Mouse (Mus musculus) hindbrain, embryonic 11.5 days (tissue): Measurements from ENCODE around the gene Slc35c2. TPM values are rescaled to one million over a fixed set of nuclear protein-coding genes. Genes with fewer than 3 reads are reported as not detected.

ENCODE experiments used
- ATAC-seq: fragments of 200-750 bp; cut with Nextera tagmentation; 2 replicates; pipeline ENCODE4 v1.8.0; 2017; ENCODE audit warnings: mild to moderate bottlenecking, moderate TSS enrichment, moderate library complexity; ENCODE audit not compliant: low FRiP score
- DNase-seq: peaks from one replicate; pipeline ENCODE4 v3.0.0-alpha.2; 2015; ENCODE audit warnings: low spot score
- H3K27ac ChIP-seq: fragments of 300-500 bp; sonication (generic); 2 replicates; pipeline ENCODE4 v1.5.1; 2014; ENCODE audit warnings: mild to moderate bottlenecking, low read depth, low read length
- H3K27me3 ChIP-seq: fragments of 300-500 bp; sonication (generic); 2 replicates; pipeline ENCODE4 v1.6.1; 2014; ENCODE audit warnings: mild to moderate bottlenecking, low read length, moderate library complexity, mixed read lengths; ENCODE audit not compliant: control insufficient read depth, insufficient read depth
- H3K36me3 ChIP-seq: fragments of 300-500 bp; sonication (generic); 2 replicates; pipeline ENCODE4 v1.6.1; 2014; ENCODE audit warnings: mild to moderate bottlenecking, low read length, moderate library complexity, mixed read lengths; ENCODE audit not compliant: control insufficient read depth, insufficient read depth
- H3K4me1 ChIP-seq: fragments of 300-500 bp; sonication (generic); replicated peaks from 2 replicates; pipeline ENCODE4 v1.6.1; 2014; ENCODE audit warnings: low read length, mixed read lengths; ENCODE audit not compliant: control insufficient read depth, insufficient read depth
- H3K4me2 ChIP-seq: fragments of 300-500 bp; sonication (generic); replicated peaks from 2 replicates; pipeline ENCODE4 v1.6.1; 2014; ENCODE audit warnings: mild to moderate bottlenecking, low read depth, low read length
- H3K4me3 ChIP-seq: fragments of 300-500 bp; sonication (generic); 2 replicates; pipeline ENCODE4 v1.5.1; 2014; ENCODE audit warnings: low read depth, low read length
- H3K9ac ChIP-seq: fragments of 300-500 bp; sonication (generic); 2 replicates; pipeline ENCODE4 v1.6.1; 2014; ENCODE audit warnings: low read depth, low read length
- H3K9me3 ChIP-seq: fragments of 300-500 bp; sonication (generic); 2 replicates; pipeline ENCODE4 v1.6.1; 2016; ENCODE audit warnings: low read length; ENCODE audit not compliant: control insufficient read depth
- WGBS: fragments of 180-500 bp; shearing (Covaris S2); extraction: QIAGEN DNeasy Blood & Tissue Kit; methylation state at CpG from one replicate; pipeline ENCODE4 v1.1.7; 2014; 5-methylcytosine and 5-hydroxymethylcytosine counted together
- polyA plus RNA-seq: library from polyadenylated mRNA; unstranded; fragments of >200 nt; fragmentation: Nextera tagmentation; extraction: Ambion mirVana; gene quantifications from 2 replicates; pipeline ENCODE4 v1.2.1, GENCODE M21; 2014

Slc35c2 gene
- polyA plus RNA-seq, 1 experiment from 2014 or later: 45.8 TPM

- H3K36me3 ChIP-seq: peaks cover 6% of the 10 kb centered on the region; the same call in 1 of the 2 replicates
- H3K4me1 ChIP-seq: no peaks in the 10 kb centered on the region; the same call in 1 of the 2 replicates
- ATAC-seq: no peak
Measured at GRCm38 (mm10) chr2:165305438-165305837, 17.8 kb upstream of the Slc35c2 start.

GRCm38 (mm10) chr2:165304819-165305218 lies 17.1 kb upstream of the Slc35c2 start:
- Histone ChIP-seq H3K27ac (no peak overlapping the region), H3K36me3 (peaks cover 6% of the 10 kb centered on the region; the same call in 1 of the 2 replicates), H3K27me3 (no peaks in the 10 kb centered on the region), H3K9me3 (no peaks in the 10 kb centered on the region), H3K4me2 (no peak overlapping the region), H3K4me1 (no peaks in the 10 kb centered on the region), H3K9ac (no peak overlapping the region), H3K4me3 (no peak overlapping the region)
- ATAC-seq (no peak), DNase-seq (no peak)
- 84% methylated on average over 19 of the region's 19 CpGs for WGBS

More at GRCm38 (mm10) chr2:165305438-165305837, 17.8 kb upstream of the Slc35c2 start:
- no peak overlapping the region for H3K27ac ChIP-seq
- H3K9ac ChIP-seq: no peak overlapping the region
- WGBS: 91% methylated on average over 8 of the region's 8 CpGs
- DNase-seq: no peak
- no peaks in the 10 kb centered on the region for H3K9me3 ChIP-seq
- H3K4me3 ChIP-seq: no peak overlapping the region
- no peak overlapping the region for H3K4me2 ChIP-seq
- no peaks in the 10 kb centered on the region for H3K27me3 ChIP-seq

GRCm38 (mm10) chr2:165303354-165304012 lies 15.8 kb upstream of the Slc35c2 start:
- Histone ChIP-seq H3K4me2 (no peak overlapping the region), H3K27me3 (no peaks in the 10 kb centered on the region), H3K4me1 (no peaks in the 10 kb centered on the region), H3K4me3 (no peak overlapping the region), H3K9ac (no peak overlapping the region), H3K27ac (no peak overlapping the region), H3K36me3 (peaks cover 6% of the 10 kb centered on the region; the same call in 1 of the 2 replicates), H3K9me3 (no peaks in the 10 kb centered on the region)
- ATAC-seq (no peak), DNase-seq (no peak)
- WGBS: 90% methylated on average over 6 of the region's 6 CpGs

- Histone ChIP-seq H3K4me3 (no peak overlapping the region), H3K9me3 (no peaks in the 10 kb centered on the region), H3K4me2 (no peak overlapping the region), H3K4me1 (no peaks in the 10 kb centered on the region), H3K27ac (no peak overlapping the region), H3K27me3 (no peaks in the 10 kb centered on the region), H3K36me3 (peaks cover 11% of the 10 kb centered on the region; the same call in 1 of the 2 replicates), H3K9ac (no peak overlapping the region)
- WGBS: 78% methylated on average over 3 of the region's 3 CpGs
- ATAC-seq (no peak), DNase-seq (no peak)
Measured at GRCm38 (mm10) chr2:165301409-165301808, 13.7 kb upstream of the Slc35c2 start.

- no peaks in the 10 kb centered on the region for H3K27me3 ChIP-seq
- ATAC-seq (no peak), DNase-seq (no peak)
- H3K27ac ChIP-seq: no peak overlapping the region
- no peaks in the 10 kb centered on the region for H3K9me3 ChIP-seq
- no peak overlapping the region for H3K4me3 ChIP-seq
- peaks cover 14% of the 10 kb centered on the region; the same call in 1 of the 2 replicates for H3K36me3 ChIP-seq
- 84% methylated on average over 6 of the region's 6 CpGs for WGBS
- H3K4me1 ChIP-seq: no peaks in the 10 kb centered on the region
- no peak overlapping the region for H3K4me2 ChIP-seq
- no peak overlapping the region for H3K9ac ChIP-seq
Measured at GRCm38 (mm10) chr2:165300885-165301284, 13.2 kb upstream of the Slc35c2 start.

GRCm38 (mm10) chr2:165300424-165300823 lies 12.8 kb upstream of the Slc35c2 start:
- Histone ChIP-seq H3K36me3 (peaks cover 14% of the 10 kb centered on the region; the same call in 1 of the 2 replicates), H3K4me2 (no peak overlapping the region), H3K9me3 (no peaks in the 10 kb centered on the region), H3K4me3 (no peak overlapping the region), H3K4me1 (no peaks in the 10 kb centered on the region), H3K9ac (no peak overlapping the region), H3K27ac (no peak overlapping the region), H3K27me3 (no peaks in the 10 kb centered on the region)
- 82% methylated on average over 8 of the region's 8 CpGs for WGBS
- ATAC-seq: no peak
- DNase-seq: no peak

GRCm38 (mm10) chr2:165297429-165297828 lies 9.8 kb upstream of the Slc35c2 start:
- Histone ChIP-seq H3K9ac (no peak overlapping the region), H3K4me1 (no peaks in the 10 kb centered on the region), H3K36me3 (peaks cover 8% of the 10 kb centered on the region; the same call in 1 of the 2 replicates), H3K4me2 (no peak overlapping the region), H3K4me3 (no peak overlapping the region), H3K27me3 (no peaks in the 10 kb centered on the region), H3K27ac (no peak overlapping the region), H3K9me3 (no peaks in the 10 kb centered on the region)
- 94% methylated on average over 11 of the region's 11 CpGs for WGBS
- ATAC-seq (no peak), DNase-seq (no peak)

- ATAC-seq (no peak), DNase-seq (no peak)
- Histone ChIP-seq H3K9me3 (no peaks in the 10 kb centered on the region), H3K9ac (no peak overlapping the region), H3K4me1 (no peaks in the 10 kb centered on the region), H3K4me2 (no peak overlapping the region), H3K36me3 (peaks cover 8% of the 10 kb centered on the region; the same call in 1 of the 2 replicates), H3K4me3 (no peak overlapping the region), H3K27ac (no peak overlapping the region), H3K27me3 (no peaks in the 10 kb centered on the region)
- 86% methylated on average over 18 of the region's 18 CpGs for WGBS
Measured at GRCm38 (mm10) chr2:165296571-165296970, 8.9 kb upstream of the Slc35c2 start.
